Mouse (Mus musculus) neural tube, embryonic 11.5 days (tissue): ENCODE data around the gene Pgls. TPM values are rescaled to one million over a fixed set of nuclear protein-coding genes. Genes with fewer than 3 reads are reported as not detected.

Experiments used
- ATAC-seq: fragments of 200-750 bp; cut with Nextera tagmentation; 2 replicates; pipeline ENCODE4 v1.8.0; 2017; ENCODE audit warnings: moderate number of reproducible peaks, mild to moderate bottlenecking, moderate TSS enrichment, moderate library complexity; ENCODE audit not compliant: insufficient read depth, low FRiP score, low TSS enrichment
- DNase-seq: peaks from one replicate; pipeline ENCODE4 v3.0.0-alpha.2; 2015; ENCODE audit warnings: low spot score
- H3K27ac ChIP-seq: fragments of 300-500 bp; sonication (generic); 2 replicates; pipeline ENCODE4 v1.5.1; 2014; ENCODE audit warnings: low read depth, mild to moderate bottlenecking, low read length
- H3K27me3 ChIP-seq: fragments of 300-500 bp; sonication (generic); 2 replicates; pipeline ENCODE4 v1.6.1; 2014; ENCODE audit warnings: mild to moderate bottlenecking, low read length, mixed read lengths; ENCODE audit not compliant: control insufficient read depth, insufficient read depth
- H3K36me3 ChIP-seq: fragments of 300-500 bp; sonication (generic); 2 replicates; pipeline ENCODE4 v1.6.1; 2014; ENCODE audit warnings: mild to moderate bottlenecking, low read length, moderate library complexity, mixed read lengths; ENCODE audit not compliant: control insufficient read depth, insufficient read depth
- H3K4me1 ChIP-seq: fragments of 300-500 bp; sonication (generic); 2 replicates; pipeline ENCODE4 v1.6.1; 2014; ENCODE audit warnings: low read length, mixed read lengths; ENCODE audit not compliant: control insufficient read depth, insufficient read depth
- H3K4me2 ChIP-seq: fragments of 300-500 bp; sonication (generic); 2 replicates; pipeline ENCODE4 v1.6.1; 2014; ENCODE audit warnings: low read depth, mild to moderate bottlenecking, moderate library complexity
- H3K4me3 ChIP-seq: fragments of 300-500 bp; sonication (generic); 2 replicates; pipeline ENCODE4 v1.5.1; 2014; ENCODE audit warnings: low read depth, low read length
- H3K9ac ChIP-seq: fragments of 300-500 bp; sonication (generic); 2 replicates; pipeline ENCODE4 v1.6.1; 2014; ENCODE audit warnings: mild to moderate bottlenecking, low read length
- H3K9me3 ChIP-seq: fragments of 300-500 bp; sonication (generic); 2 replicates; pipeline ENCODE4 v1.6.1; 2016; ENCODE audit warnings: low read length; ENCODE audit not compliant: control insufficient read depth
- WGBS: fragments of 180-500 bp; shearing (Covaris S2); extraction: QIAGEN DNeasy Blood & Tissue Kit; methylation state at CpG from one replicate; pipeline ENCODE4 v1.1.7; 2014; 5-methylcytosine and 5-hydroxymethylcytosine counted together
- polyA plus RNA-seq: library from polyadenylated mRNA; unstranded; fragments of >200 nt; fragmentation: Nextera tagmentation; extraction: Ambion mirVana; gene quantifications from 2 replicates; pipeline ENCODE4 v1.2.1, GENCODE M21; 2014

The Pgls gene
- polyA plus RNA-seq, 1 experiment from 2014 or later = 212 TPM

- Histone ChIP-seq H3K4me2 (no peak overlapping the region), H3K36me3 (no peaks in the 10 kb centered on the region), H3K4me3 (no peak overlapping the region), H3K9ac (no peak overlapping the region), H3K27ac (no peak overlapping the region), H3K4me1 (peaks cover 4% of the 10 kb centered on the region; the same call in 1 of the 2 replicates), H3K27me3 (peaks cover 22% of the 10 kb centered on the region), H3K9me3 (no peaks in the 10 kb centered on the region)
- ATAC-seq (no peak), DNase-seq (no peak)
Observed at GRCm38 (mm10) chr8:71598375-71598774, 6.4 kb downstream of the Pgls start.

GRCm38 (mm10) chr8:71598841-71599240 is 6.9 kb downstream of the Pgls start:
- ATAC-seq (no peak), DNase-seq (no peak)
- no peak overlapping the region for H3K9ac ChIP-seq
- H3K27ac ChIP-seq = no peak overlapping the region
- no peak overlapping the region for H3K4me2 ChIP-seq
- H3K4me1 ChIP-seq = peaks cover 4% of the 10 kb centered on the region; the same call in 1 of the 2 replicates
- no peaks in the 10 kb centered on the region for H3K9me3 ChIP-seq
- H3K36me3 ChIP-seq = no peaks in the 10 kb centered on the region
- H3K27me3 ChIP-seq = peaks cover 26% of the 10 kb centered on the region
- no peak overlapping the region for H3K4me3 ChIP-seq
- WGBS = 92% methylated on average over 5 of the region's 5 CpGs

GRCm38 (mm10) chr8:71601939-71602665 is 10.1 kb downstream of the Pgls start:
- DNase-seq (no peak), ATAC-seq (peak; percentile 16)
- Histone ChIP-seq H3K9me3 (no peaks in the 10 kb centered on the region), H3K4me3 (peak overlapping the region; percentile 8), H3K4me2 (peak overlapping the region; percentile 43), H3K27ac (no peak overlapping the region), H3K9ac (no peak overlapping the region), H3K36me3 (no peaks in the 10 kb centered on the region), H3K4me1 (peaks cover 4% of the 10 kb centered on the region; the same call in 1 of the 2 replicates), H3K27me3 (peaks cover 26% of the 10 kb centered on the region)
- WGBS = 3% methylated on average over 63 of the region's 65 CpGs

- Histone ChIP-seq H3K27ac (no peak overlapping the region), H3K9ac (no peak overlapping the region), H3K27me3 (peaks cover 26% of the 10 kb centered on the region), H3K4me1 (peaks cover 4% of the 10 kb centered on the region; the same call in 1 of the 2 replicates), H3K36me3 (no peaks in the 10 kb centered on the region), H3K4me3 (peak overlapping the region; percentile 8), H3K9me3 (no peaks in the 10 kb centered on the region), H3K4me2 (peak overlapping the region; percentile 43)
- ATAC-seq (peak; percentile 63), DNase-seq (peak; percentile 56)
- 1% methylated on average over 32 of the region's 32 CpGs for WGBS
Observed at GRCm38 (mm10) chr8:71602666-71603334, 10.8 kb downstream of the Pgls start.

- H3K4me2 ChIP-seq = no peak overlapping the region
- H3K27ac ChIP-seq = no peak overlapping the region
- no peak overlapping the region for H3K9ac ChIP-seq
- peaks cover 4% of the 10 kb centered on the region; the same call in 1 of the 2 replicates for H3K4me1 ChIP-seq
- no peaks in the 10 kb centered on the region for H3K9me3 ChIP-seq
- DNase-seq = no peak
- H3K27me3 ChIP-seq = peaks cover 26% of the 10 kb centered on the region
- ATAC-seq = no peak
- no peak overlapping the region for H3K4me3 ChIP-seq
- H3K36me3 ChIP-seq = no peaks in the 10 kb centered on the region
- WGBS = 53% methylated on average over 7 of the region's 7 CpGs
Observed at GRCm38 (mm10) chr8:71604021-71604420, 12.0 kb downstream of the Pgls start.

GRCm38 (mm10) chr8:71610822-71611651 is 19.1 kb downstream of the Pgls start, which contains the start of gene Colgalt1:
Gene Colgalt1 (plus strand): TSS chr8:71610998.
- H3K36me3 ChIP-seq = 0 out of 2 replicates have a peak, but pooled peaks cover 7% of the 10 kb centered on the region
- DNase-seq (peak; percentile 98), ATAC-seq (peak; percentile 99)
- H3K4me1 ChIP-seq = peaks cover 8% of the 10 kb centered on the region
- H3K9me3 ChIP-seq = no peaks in the 10 kb centered on the region
- H3K4me3 ChIP-seq = peak within 1 kb of the TSS; percentile 94
- WGBS = under 1% methylated on average over 80 of the region's 82 CpGs
- peak within 1 kb of the TSS; percentile 70 for H3K27ac ChIP-seq
- no peaks in the 10 kb centered on the region for H3K27me3 ChIP-seq
- H3K9ac ChIP-seq = peak within 1 kb of the TSS; percentile 92
- peak within 1 kb of the TSS; percentile 79 for H3K4me2 ChIP-seq

GRCm38 (mm10) chr8:71612141-71612540 is 20.2 kb downstream of the Pgls start:
- H3K36me3 ChIP-seq = peaks cover 9% of the 10 kb centered on the region; the same call in 1 of the 2 replicates
- no peaks in the 10 kb centered on the region for H3K27me3 ChIP-seq
- H3K9me3 ChIP-seq = no peaks in the 10 kb centered on the region
- H3K4me1 ChIP-seq = peaks cover 8% of the 10 kb centered on the region
- no peak for ATAC-seq
- peak overlapping the region; percentile 94 for H3K4me3 ChIP-seq
- no peak overlapping the region for H3K27ac ChIP-seq
- H3K4me2 ChIP-seq = peak overlapping the region; percentile 79
- DNase-seq = no peak
- 0 out of 2 replicates have a peak overlapping the region, but pooled peaks have one; percentile 92 for H3K9ac ChIP-seq
- WGBS = 58% methylated on average over 5 of the region's 5 CpGs

GRCm38 (mm10) chr8:71613418-71613817 is 21.4 kb downstream of the Pgls start:
- Histone ChIP-seq H3K4me3 (no peak overlapping the region), H3K4me2 (no peak overlapping the region), H3K27me3 (no peaks in the 10 kb centered on the region), H3K4me1 (peaks cover 8% of the 10 kb centered on the region), H3K36me3 (peaks cover 15% of the 10 kb centered on the region), H3K9me3 (no peaks in the 10 kb centered on the region), H3K9ac (no peak overlapping the region), H3K27ac (no peak overlapping the region)
- DNase-seq (no peak), ATAC-seq (no peak)
- 66% methylated on average over 4 of the region's 4 CpGs for WGBS
